Mouse (Mus musculus) midbrain, postnatal 0 days (tissue): ENCODE measurements at regions not wholly inside any gene's neighbourhood (a gene's known extent, or its start where the extent isn't known, plus 50 kb on each side); places are given as distances from the start of the nearest gene placed in this dataset.

ENCODE experiments used
- ATAC-seq: fragments of 200-750 bp; cut with Nextera tagmentation; 2 replicates; pipeline ENCODE4 v1.8.0; 2017; ENCODE audit warnings: moderate number of reproducible peaks, mild to moderate bottlenecking, moderate TSS enrichment, moderate library complexity; ENCODE audit not compliant: low FRiP score
- DNase-seq: peaks from one replicate; pipeline ENCODE4 v3.0.0-alpha.2; 2015; ENCODE audit warnings: low spot score
- H3K27ac ChIP-seq: fragments of 300-500 bp; sonication (generic); 2 replicates; pipeline ENCODE4 v1.5.1; 2014; ENCODE audit warnings: low read depth, mild to moderate bottlenecking, low read length, mixed read lengths
- H3K27me3 ChIP-seq: fragments of 300-500 bp; sonication (generic); 2 replicates; pipeline ENCODE4 v1.6.1; 2014; ENCODE audit warnings: low read length, control low read depth, mixed read lengths; ENCODE audit not compliant: insufficient read depth
- H3K36me3 ChIP-seq: fragments of 300-500 bp; sonication (generic); 2 replicates; pipeline ENCODE4 v1.6.1; 2014; ENCODE audit warnings: low read length, control low read depth, mixed read lengths; ENCODE audit not compliant: insufficient read depth
- H3K4me1 ChIP-seq: fragments of 300-500 bp; sonication (generic); 2 replicates; pipeline ENCODE4 v1.6.1; 2014; ENCODE audit warnings: mild to moderate bottlenecking, control low read depth, antibody characterized with exemption, low read length, mixed read lengths; ENCODE audit not compliant: insufficient read depth
- H3K4me2 ChIP-seq: fragments of 300-500 bp; sonication (generic); 2 replicates; pipeline ENCODE4 v1.6.1; 2014; ENCODE audit warnings: low read depth, mild to moderate bottlenecking, low read length, mixed read lengths; ENCODE audit not compliant: poor library complexity, severe bottlenecking
- H3K4me3 ChIP-seq: fragments of 300-500 bp; sonication (generic); 2 replicates; pipeline ENCODE4 v1.5.1; 2014; ENCODE audit warnings: low read depth, mild to moderate bottlenecking, low read length, moderate library complexity
- H3K9ac ChIP-seq: fragments of 300-500 bp; sonication (generic); replicated peaks from 2 replicates; pipeline ENCODE4 v1.6.1; 2014; ENCODE audit warnings: mild to moderate bottlenecking, low read length, moderate library complexity, mixed read lengths; ENCODE audit not compliant: poor library complexity, severe bottlenecking
- H3K9me3 ChIP-seq: fragments of 300-500 bp; sonication (generic); 2 replicates; pipeline ENCODE4 v1.6.1; 2016; ENCODE audit warnings: low read length, control low read depth
- CTCF ChIP-seq: IDR thresholded peaks from 2 replicates; pipeline ENCODE4 v1.5.1; 2016; ENCODE audit warnings: antibody characterized with exemption, mild to moderate bottlenecking
- WGBS: fragments of 180-500 bp; shearing (Covaris S2); extraction: QIAGEN DNeasy Blood & Tissue Kit; methylation state at CpG from one replicate; pipeline ENCODE4 v1.1.7; 2014; 5-methylcytosine and 5-hydroxymethylcytosine counted together

- Histone ChIP-seq H3K4me2 (no peak overlapping the region), H3K9ac (no peak overlapping the region), H3K36me3 (no peaks in the 10 kb centered on the region), H3K27ac (no peak overlapping the region), H3K4me1 (no peaks in the 10 kb centered on the region), H3K27me3 (no peaks in the 10 kb centered on the region), H3K9me3 (no peaks in the 10 kb centered on the region), H3K4me3 (no peak overlapping the region)
- no peak for TF ChIP-seq CTCF
- WGBS = 87% methylated on average over 7 of the region's 7 CpGs
- ATAC-seq (no peak), DNase-seq (no peak)
These were observed 50.4 kb upstream of the Mindy3 start for GRCm38 (mm10) chr2:12469440-12470339.
